Mouse (Mus musculus): ENCODE data around the gene Ocel1. TPM values are rescaled to one million over a fixed set of nuclear protein-coding genes. Genes with fewer than 3 reads are reported as not detected.

The Ocel1 gene
- polyA plus RNA-seq, 1 experiment from 2014 or later = 4.6 TPM

GRCm38 (mm10) chr8:71394481-71394880 lies 23.4 kb downstream of the Ocel1 start:
- ATAC-seq (ENCODE audit: insufficient read depth) = no peak
- no peak overlapping the region for H3K4me3 ChIP-seq (replicated peaks)
- H3K27me3 ChIP-seq = no peaks in the 10 kb centered on the region
- H3K36me3 ChIP-seq (replicated peaks) = peaks cover 11% of the 10 kb centered on the region
- H3K4me2 ChIP-seq = no peak overlapping the region
- H3K9me3 ChIP-seq (replicated peaks) = no peaks in the 10 kb centered on the region
- H3K4me1 ChIP-seq (replicated peaks) = peaks cover 27% of the 10 kb centered on the region
- H3K9ac ChIP-seq = no peak overlapping the region
- 78% methylated on average over 7 of the region's 7 CpGs for WGBS (ENCODE audit: insufficient replicate concordance)
- H3K27ac ChIP-seq (replicated peaks) = no peak overlapping the region

- Histone ChIP-seq H3K9ac (no peak overlapping the region), H3K27ac (replicated peaks) (no peak overlapping the region), H3K36me3 (replicated peaks) (peaks cover 15% of the 10 kb centered on the region), H3K4me2 (no peak overlapping the region), H3K9me3 (replicated peaks) (no peaks in the 10 kb centered on the region), H3K27me3 (no peaks in the 10 kb centered on the region), H3K4me1 (replicated peaks) (peaks cover 27% of the 10 kb centered on the region), H3K4me3 (replicated peaks) (no peak overlapping the region)
- no peak for ATAC-seq (ENCODE audit: insufficient read depth)
- whole genome bisulfite sequencing (ENCODE audit: insufficient replicate concordance) = 70% methylated on average over 10 of the region's 10 CpGs
Measured at GRCm38 (mm10) chr8:71395071-71395470, 24.0 kb downstream of the Ocel1 start.

GRCm38 (mm10) chr8:71395629-71396028 lies 24.5 kb downstream of the Ocel1 start, which contains the start of gene Ushbp1:
TSS of gene Ushbp1 (minus strand) at chr8:71395802.
- H3K4me3 ChIP-seq (replicated peaks) = peak within 1 kb of the TSS; percentile 80
- no peaks in the 10 kb centered on the region for H3K27me3 ChIP-seq
- peak within 1 kb of the TSS; percentile 65 for H3K9ac ChIP-seq
- H3K4me2 ChIP-seq = peak within 1 kb of the TSS; percentile 84
- 62% methylated on average over 9 of the region's 9 CpGs for WGBS (ENCODE audit: insufficient replicate concordance)
- peaks cover 18% of the 10 kb centered on the region for H3K36me3 ChIP-seq (replicated peaks)
- no peaks in the 10 kb centered on the region for H3K9me3 ChIP-seq (replicated peaks)
- peak within 1 kb of the TSS; percentile 69 for H3K27ac ChIP-seq (replicated peaks)
- peaks cover 27% of the 10 kb centered on the region for H3K4me1 ChIP-seq (replicated peaks)
- ATAC-seq (ENCODE audit: insufficient read depth) = no peak

DNA sequence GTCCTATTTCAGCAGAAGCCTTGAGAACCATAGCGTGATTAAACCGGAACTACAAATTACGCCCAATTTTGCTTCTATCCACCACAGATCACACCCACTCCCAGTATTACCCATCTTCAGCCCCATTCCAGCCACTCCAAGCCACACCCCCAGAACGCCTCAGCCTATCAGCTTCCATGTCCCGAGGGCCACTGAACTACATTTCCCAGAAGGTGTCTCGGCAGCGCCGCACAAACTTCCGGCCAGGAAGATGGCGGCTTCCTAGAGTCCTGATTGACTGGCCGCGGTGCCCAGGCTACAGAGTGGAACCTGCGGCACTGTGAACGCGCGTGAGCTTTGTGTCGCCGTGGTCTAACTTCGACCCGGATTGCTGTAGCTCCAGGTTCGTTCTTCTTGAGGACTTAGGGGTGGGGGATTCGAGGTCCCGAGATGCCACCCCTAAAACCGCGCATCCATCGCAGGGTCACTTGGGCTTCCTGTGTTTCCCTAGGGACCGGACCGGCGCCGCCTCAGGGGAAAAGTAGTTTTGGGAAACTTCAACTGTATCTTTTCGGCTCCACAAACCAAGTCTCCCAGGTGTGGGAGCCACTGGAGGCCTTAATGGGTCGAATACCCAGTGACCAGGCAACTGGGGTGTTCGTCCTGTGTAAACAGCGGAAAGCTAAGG lies 25.7 kb downstream of the Ocel1 start, which contains the start of gene Babam1:
Gene Babam1, plus strand, starts transcription at position 223 of the 667 bp plus-strand sequence.
- Histone ChIP-seq H3K4me1 (replicated peaks) (peaks cover 27% of the 10 kb centered on the region), H3K4me3 (replicated peaks) (peak within 1 kb of the TSS; percentile 80), H3K27ac (replicated peaks) (peak within 1 kb of the TSS; percentile 69), H3K4me2 (peak within 1 kb of the TSS; percentile 84), H3K9me3 (replicated peaks) (no peaks in the 10 kb centered on the region), H3K27me3 (no peaks in the 10 kb centered on the region), H3K36me3 (replicated peaks) (peaks cover 24% of the 10 kb centered on the region), H3K9ac (peak within 1 kb of the TSS; percentile 65)
- under 1% methylated on average over 34 of the region's 34 CpGs for WGBS (ENCODE audit: insufficient replicate concordance)
- ATAC-seq (ENCODE audit: insufficient read depth) = peak; percentile 94

DNA sequence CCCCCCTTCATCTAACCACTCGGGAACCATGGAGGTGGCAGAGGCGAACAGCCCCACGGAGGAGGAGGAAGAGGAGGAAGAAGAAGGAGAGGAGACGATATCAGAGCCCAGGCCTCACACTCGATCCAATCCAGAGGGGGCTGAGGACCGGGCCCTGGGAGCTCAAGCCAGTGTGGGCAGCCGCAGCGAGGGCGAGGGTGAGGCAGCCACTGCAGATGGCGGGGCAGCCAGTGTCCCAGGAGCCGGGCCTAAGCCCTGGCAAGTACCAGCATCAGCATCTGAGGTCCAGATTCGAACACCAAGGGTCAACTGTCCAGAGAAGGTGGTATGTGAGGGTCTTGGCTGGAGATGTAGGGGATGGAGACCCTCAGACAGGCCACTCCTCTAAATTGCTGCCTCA lies 26.6 kb downstream of the Ocel1 start:
- Histone ChIP-seq H3K4me3 (replicated peaks) (peak overlapping the region; percentile 80), H3K27ac (replicated peaks) (0 out of 2 replicates have a peak overlapping the region, but pooled peaks have one; percentile 69), H3K36me3 (replicated peaks) (peaks cover 24% of the 10 kb centered on the region), H3K4me2 (peak overlapping the region; percentile 84), H3K9ac (peak overlapping the region; percentile 65), H3K9me3 (replicated peaks) (no peaks in the 10 kb centered on the region), H3K27me3 (no peaks in the 10 kb centered on the region), H3K4me1 (replicated peaks) (peaks cover 27% of the 10 kb centered on the region)
- no peak for ATAC-seq (ENCODE audit: insufficient read depth)
- 79% methylated on average over 12 of the region's 12 CpGs for whole genome bisulfite sequencing (ENCODE audit: insufficient replicate concordance)

DNA sequence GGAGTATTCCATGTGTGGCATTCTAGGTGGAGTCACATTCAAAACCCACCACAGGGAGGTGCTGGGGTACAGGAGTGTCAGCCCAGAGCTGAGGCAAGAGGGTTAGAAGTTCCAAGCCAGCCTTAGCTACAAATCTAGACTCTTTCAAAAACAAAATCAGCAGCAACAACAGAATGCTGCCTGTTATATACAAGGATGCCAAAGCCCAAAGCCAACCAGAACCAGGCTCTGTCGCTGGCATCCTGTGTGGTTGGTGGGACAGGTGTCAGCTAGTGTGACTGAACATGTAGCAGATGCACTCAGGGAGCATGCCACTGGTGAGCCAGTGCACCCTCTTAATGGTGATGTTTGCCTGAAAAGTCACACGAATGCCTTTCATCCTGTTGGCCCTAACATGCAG lies 29.7 kb downstream of the Ocel1 start:
- Histone ChIP-seq H3K9ac (no peak overlapping the region), H3K36me3 (replicated peaks) (peaks cover 24% of the 10 kb centered on the region), H3K4me2 (no peak overlapping the region), H3K4me1 (replicated peaks) (peaks cover 38% of the 10 kb centered on the region), H3K27me3 (no peaks in the 10 kb centered on the region), H3K9me3 (replicated peaks) (no peaks in the 10 kb centered on the region), H3K4me3 (replicated peaks) (no peak overlapping the region), H3K27ac (replicated peaks) (no peak overlapping the region)
- 71% methylated on average over 2 of the region's 2 CpGs for WGBS (ENCODE audit: insufficient replicate concordance)
- ATAC-seq (ENCODE audit: insufficient read depth) = no peak

- no peak for ATAC-seq (ENCODE audit: insufficient read depth)
- Histone ChIP-seq H3K27ac (replicated peaks) (no peak overlapping the region), H3K9ac (no peak overlapping the region), H3K36me3 (replicated peaks) (peaks cover 24% of the 10 kb centered on the region), H3K27me3 (no peaks in the 10 kb centered on the region), H3K4me2 (no peak overlapping the region), H3K4me3 (replicated peaks) (no peak overlapping the region), H3K9me3 (replicated peaks) (no peaks in the 10 kb centered on the region), H3K4me1 (replicated peaks) (peaks cover 36% of the 10 kb centered on the region)
Measured at GRCm38 (mm10) chr8:71401454-71401853, 30.4 kb downstream of the Ocel1 start.

- H3K9ac ChIP-seq = no peak overlapping the region
- peaks cover 41% of the 10 kb centered on the region for H3K4me1 ChIP-seq (replicated peaks)
- 80% methylated on average over 9 of the region's 9 CpGs for WGBS (ENCODE audit: insufficient replicate concordance)
- ATAC-seq (ENCODE audit: insufficient read depth) = no peak
- H3K9me3 ChIP-seq (replicated peaks) = no peaks in the 10 kb centered on the region
- H3K4me2 ChIP-seq = no peak overlapping the region
- no peak overlapping the region for H3K27ac ChIP-seq (replicated peaks)
- H3K36me3 ChIP-seq (replicated peaks) = peaks cover 33% of the 10 kb centered on the region
- no peak overlapping the region for H3K4me3 ChIP-seq (replicated peaks)
- no peaks in the 10 kb centered on the region for H3K27me3 ChIP-seq
Measured at GRCm38 (mm10) chr8:71402446-71402964, 31.4 kb downstream of the Ocel1 start.

GRCm38 (mm10) chr8:71403107-71403885 lies 32.2 kb downstream of the Ocel1 start:
- no peak for ATAC-seq (ENCODE audit: insufficient read depth)
- 72% methylated on average over 6 of the region's 6 CpGs for WGBS (ENCODE audit: insufficient replicate concordance)
- Histone ChIP-seq H3K4me2 (no peak overlapping the region), H3K9me3 (replicated peaks) (no peaks in the 10 kb centered on the region), H3K27ac (replicated peaks) (no peak overlapping the region), H3K9ac (no peak overlapping the region), H3K4me3 (replicated peaks) (no peak overlapping the region), H3K27me3 (no peaks in the 10 kb centered on the region), H3K4me1 (replicated peaks) (peaks cover 42% of the 10 kb centered on the region), H3K36me3 (replicated peaks) (peaks cover 39% of the 10 kb centered on the region)

GRCm38 (mm10) chr8:71404011-71404410 lies 32.9 kb downstream of the Ocel1 start:
- 69% methylated on average over 8 of the region's 8 CpGs for WGBS (ENCODE audit: insufficient replicate concordance)
- H3K27me3 ChIP-seq = no peaks in the 10 kb centered on the region
- H3K4me3 ChIP-seq (replicated peaks) = no peak overlapping the region
- ATAC-seq (ENCODE audit: insufficient read depth) = no peak
- no peak overlapping the region for H3K4me2 ChIP-seq
- peaks cover 40% of the 10 kb centered on the region for H3K36me3 ChIP-seq (replicated peaks)
- peaks cover 42% of the 10 kb centered on the region for H3K4me1 ChIP-seq (replicated peaks)
- no peaks in the 10 kb centered on the region for H3K9me3 ChIP-seq (replicated peaks)
- H3K9ac ChIP-seq = no peak overlapping the region
- H3K27ac ChIP-seq (replicated peaks) = no peak overlapping the region

GRCm38 (mm10) chr8:71404951-71405351 lies 33.9 kb downstream of the Ocel1 start:
- Histone ChIP-seq H3K4me1 (replicated peaks) (peaks cover 42% of the 10 kb centered on the region), H3K27me3 (no peaks in the 10 kb centered on the region), H3K27ac (replicated peaks) (peak overlapping the region; percentile 77; the same call in 1 of the 2 replicates), H3K36me3 (replicated peaks) (peaks cover 43% of the 10 kb centered on the region), H3K9ac (no peak overlapping the region), H3K4me3 (replicated peaks) (peak overlapping the region; percentile 98), H3K4me2 (peak overlapping the region; percentile 86), H3K9me3 (replicated peaks) (no peaks in the 10 kb centered on the region)
- WGBS (ENCODE audit: insufficient replicate concordance) = 60% methylated on average over 9 of the region's 9 CpGs
- ATAC-seq (ENCODE audit: insufficient read depth) = no peak

All from liver, embryonic 15.5 days (tissue).